Mouse (Mus musculus) lung, adult 18-20 months (tissue): ENCODE data around the gene Rpp40.

Experiments
- DNase-seq, 2 experiments: peaks; one replicate each; pipeline ENCODE4 v3.0.0; 2022; ENCODE audit warnings: mixed read lengths in 2 of 2

Rpp40 gene

DNA sequence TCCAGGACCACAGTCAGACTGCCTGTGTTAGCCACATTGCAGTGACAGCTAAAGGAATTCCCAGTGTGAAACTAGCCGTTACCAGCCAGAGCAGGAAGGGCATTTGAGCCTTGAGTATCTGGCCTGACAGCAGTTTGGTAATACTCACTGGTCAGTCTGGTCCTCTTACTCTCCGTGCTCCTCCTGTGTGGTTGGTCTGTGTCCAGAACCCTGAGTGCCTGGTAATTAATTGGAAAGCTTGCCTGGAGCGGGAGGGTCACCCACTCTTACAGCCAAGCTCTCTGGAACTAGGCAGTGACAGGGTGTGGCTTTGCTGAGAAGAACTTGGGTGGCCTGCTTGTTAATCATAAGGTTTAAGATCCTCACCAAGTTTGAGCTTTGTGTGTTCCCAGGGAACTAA lies 57.5 kb downstream of the Rpp40 start:
- DNase-seq, result peak; percentile 22 to 52

DNA sequence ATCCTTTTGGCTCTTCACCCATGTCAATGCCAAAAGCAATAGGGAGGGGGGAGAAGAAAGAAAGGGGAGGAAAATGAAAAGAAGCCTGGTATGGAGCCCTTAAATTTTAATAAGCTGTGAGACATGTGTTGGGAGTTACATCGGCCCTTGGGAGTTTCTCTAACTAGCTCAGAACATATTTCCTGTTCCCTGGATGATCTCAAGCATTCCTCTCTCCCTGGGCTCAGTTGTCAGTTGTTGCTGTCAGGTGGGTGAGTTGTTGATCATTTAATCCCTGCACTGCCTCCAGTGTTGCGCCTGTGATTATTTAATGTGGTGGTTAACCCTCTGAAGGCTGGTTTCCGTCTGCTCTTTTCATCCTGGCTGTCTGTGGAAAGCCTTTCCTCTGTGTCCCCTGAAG lies 60.9 kb downstream of the Rpp40 start:
- no peak for DNase-seq
